Mouse (Mus musculus) adrenal gland (tissue): ENCODE measurements around the gene Mpp3.
"Not testable (repeated sequence)": the region's sequence is repeated elsewhere in the genome, so short reads cannot be mapped to it uniquely, and the experiment has no call there.

ENCODE experiments used
- intact Hi-C: fragments of 180-260 bp; cut with DNase I; formaldehyde crosslinking; loops from one replicate; pipeline ENCODE4 v1.15.1; 2025

Mpp3 gene

DNA sequence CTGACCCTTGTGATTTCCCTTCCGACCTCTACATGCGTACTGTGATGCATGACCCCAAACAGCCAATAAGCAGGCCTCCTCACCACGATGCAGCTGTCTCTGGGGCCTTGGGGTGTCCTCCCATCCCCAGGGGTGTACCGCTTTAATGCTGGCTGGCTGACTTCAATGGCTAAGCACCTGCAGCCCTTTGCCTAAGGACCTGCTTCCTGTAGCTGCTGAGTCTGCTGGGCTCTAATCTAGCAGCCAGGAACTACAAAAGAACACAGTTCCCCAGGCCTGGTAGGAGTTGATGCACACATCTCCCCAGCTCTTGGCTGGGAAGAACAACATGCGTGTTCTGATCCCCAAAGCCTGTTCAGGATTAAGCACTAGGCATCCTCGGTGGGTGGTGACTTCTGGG lies 12.8 kb downstream of the Mpp3 start:
- intact Hi-C loops: no loop called here

DNA sequence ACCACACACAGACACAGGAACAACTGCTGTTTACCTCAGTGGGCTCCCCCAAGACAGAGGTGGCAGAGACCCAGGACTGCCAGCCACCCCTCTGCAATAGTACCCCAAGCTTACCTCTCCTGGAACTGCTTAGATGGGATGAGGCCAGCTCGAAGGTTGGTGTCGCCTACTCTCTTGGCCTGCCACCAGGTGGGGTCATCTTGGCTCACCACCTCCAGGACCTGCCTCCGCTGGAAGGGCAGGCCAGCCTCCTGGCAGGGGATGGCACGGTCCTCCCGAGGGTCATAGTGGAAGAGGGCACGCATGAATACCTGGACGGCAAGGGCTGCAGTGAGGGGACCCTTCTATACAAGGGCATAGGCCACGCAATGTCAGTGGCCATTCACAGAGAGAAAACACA lies 15.1 kb downstream of the Mpp3 start:
- intact Hi-C loops: no loop called here

DNA sequence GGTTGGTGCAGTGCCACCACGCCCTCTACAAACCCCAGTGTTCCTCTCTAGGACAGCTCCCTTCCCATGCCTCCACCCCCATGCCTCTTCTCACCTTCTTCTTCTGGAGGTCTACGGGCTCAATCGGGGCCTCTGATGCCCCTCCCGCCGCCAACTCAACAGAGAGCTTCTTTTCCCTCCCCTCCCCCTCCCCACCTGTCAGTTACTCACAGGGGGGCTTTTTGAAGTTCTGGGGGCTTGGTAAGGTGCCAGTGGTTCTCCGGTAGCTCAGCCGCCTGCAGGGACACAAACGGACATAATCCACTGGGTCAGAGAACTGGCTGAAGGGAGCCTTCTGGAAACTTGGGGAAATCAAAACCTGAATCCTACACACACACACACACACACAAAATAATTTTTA lies 16.8 kb downstream of the Mpp3 start:
- intact Hi-C loops: no loop called here

DNA sequence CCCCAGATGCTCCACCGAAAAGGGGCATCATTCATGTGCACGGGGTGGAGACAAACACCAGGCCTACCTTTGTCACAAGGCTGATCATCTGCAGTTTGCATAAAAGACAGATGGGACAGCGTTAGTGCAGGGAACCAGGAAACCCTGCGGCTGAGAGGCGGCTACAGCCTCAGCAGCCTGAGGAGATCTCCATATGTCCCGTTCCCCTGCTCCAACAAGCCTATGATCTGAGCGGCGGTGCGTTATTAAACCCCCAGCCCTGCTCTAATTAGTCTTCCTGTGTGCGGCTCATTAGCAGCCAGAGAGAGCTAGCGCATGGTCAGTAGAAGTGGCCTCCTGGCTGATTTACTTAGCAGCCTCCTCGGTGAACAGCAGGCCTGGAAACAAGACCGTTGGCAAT lies 18.1 kb downstream of the Mpp3 start:
- intact Hi-C loops: no loop called here

DNA sequence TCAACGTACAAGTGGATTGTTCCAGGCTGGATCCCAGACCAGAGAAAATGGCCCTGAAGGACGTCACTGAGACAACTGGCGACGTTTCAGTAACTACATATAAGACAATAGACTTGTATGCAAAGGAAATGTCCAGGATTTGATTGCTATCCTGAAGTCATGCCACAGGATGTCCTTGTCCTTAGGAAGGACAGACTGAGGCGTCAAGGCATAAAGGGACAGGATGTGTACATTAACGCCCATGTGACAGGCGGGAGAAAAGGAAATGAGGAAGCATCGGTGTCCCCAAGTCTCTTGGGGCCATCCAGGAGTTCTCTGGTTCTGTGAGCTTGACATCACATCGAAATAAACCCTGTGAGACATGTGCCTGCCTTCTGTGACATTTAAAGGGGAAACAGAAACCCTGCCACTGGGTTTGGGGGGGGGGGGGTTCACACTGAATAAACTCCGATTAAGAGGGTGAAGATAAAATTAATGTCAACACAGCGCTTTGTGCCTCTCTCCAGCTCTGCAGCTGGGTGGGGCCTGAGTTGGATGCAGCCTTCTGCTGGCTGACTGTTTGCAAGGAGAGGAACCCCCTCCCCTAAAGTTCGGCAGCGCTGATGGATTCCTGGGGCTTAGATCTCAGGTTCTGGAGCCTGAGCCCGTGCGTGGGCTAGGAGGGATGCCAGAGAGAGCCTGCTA lies 19.2 kb downstream of the Mpp3 start:
- intact Hi-C loops: no loop called here

DNA sequence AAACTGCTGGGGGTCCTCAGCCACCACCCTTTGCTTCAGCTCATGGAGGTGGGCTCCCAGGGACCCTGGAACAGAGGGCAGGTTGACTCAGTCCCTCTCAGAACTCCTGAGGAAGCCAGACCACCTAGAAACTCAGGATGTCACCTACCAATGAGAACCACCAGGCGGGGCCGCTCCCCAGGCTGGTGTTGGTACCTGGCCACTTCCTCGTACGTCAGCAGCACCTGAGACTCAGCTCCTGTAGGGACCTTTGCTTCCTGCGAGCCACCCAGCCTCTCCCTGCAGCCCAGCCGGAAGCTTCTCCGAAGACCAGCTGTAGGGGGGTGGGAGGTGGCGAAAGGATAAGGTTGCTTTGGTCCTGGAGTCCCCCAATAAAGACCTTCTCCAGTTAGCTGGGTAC lies 19.9 kb downstream of the Mpp3 start:
- intact Hi-C loops: no loop called here

DNA sequence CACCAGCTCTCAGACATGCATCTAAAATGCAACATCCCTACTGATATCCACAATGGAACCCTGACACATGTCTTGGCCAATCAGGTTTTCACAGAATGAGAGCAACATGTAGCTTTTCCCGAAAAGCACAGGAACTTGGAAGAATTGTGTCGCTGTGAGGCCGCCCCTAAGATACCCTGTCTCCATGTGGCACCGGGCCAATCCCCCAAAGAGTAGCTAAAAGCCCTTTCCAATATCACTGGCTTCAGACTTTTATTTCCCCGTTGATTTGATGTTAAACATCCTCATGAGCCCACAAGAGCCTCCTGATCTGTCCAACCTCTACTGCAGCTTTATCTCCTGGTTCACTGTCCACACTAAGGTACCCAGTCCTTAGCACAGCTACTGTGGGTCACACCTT lies 21.6 kb downstream of the Mpp3 start:
- intact Hi-C loops: no loop called here

DNA sequence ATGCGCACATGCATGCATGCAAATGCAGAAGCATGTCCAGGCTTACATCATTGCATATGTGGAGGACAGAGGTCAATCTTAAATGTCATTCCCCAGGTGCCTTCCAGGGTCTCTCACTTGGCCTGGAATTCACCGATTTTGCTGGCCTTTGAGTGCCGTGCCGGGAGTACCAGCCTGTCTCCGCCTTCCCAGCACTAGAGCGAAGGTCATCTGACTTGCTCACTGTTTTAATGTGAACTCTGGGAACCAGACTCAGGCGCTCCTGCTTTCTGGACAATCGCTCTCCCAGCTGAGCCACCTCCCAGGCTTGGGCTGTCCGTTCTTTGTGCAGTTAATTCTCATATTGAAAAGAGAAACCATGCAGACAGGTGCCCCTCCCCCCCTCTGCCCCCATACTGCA lies 22.0 kb downstream of the Mpp3 start:
- intact Hi-C loops: no loop called here

DNA sequence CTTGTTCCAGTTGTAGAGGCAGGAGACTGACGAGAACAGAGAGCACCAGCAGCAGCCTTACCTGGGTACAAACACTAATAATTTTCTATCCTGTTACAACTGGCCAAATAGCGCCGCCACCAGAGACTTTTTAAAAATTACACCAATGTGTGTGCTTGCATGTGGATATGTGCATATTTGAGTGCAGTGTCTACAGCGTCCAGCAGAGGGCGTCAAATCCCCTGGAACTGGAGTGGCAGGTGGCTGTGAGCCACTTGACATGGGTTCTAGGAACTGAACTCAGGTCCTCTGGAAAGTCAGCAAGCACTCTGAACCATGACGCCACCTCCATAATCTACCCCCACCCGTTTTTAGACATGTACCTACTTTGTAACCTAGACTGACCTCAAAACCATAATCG lies 24.0 kb downstream of the Mpp3 start:
- intact Hi-C loops: no loop called here

DNA sequence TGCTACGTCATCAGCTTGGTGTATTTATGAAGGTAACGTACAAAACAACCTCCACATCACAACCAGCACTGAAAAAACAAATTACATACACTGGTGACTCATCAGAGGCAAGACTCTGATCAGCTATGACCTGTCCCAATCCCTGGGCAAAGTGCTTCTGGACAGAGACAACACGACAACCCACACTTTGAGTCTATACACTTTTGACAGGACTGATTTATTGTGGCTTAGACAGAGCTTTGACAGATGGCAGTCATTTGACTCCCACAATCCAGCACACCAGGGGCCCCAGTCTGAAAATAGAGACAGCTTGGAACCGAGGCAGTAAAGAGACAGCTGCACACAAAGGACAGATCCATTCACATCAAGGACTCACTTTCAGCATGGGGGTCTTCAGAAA lies 28.8 kb downstream of the Mpp3 start:
- intact Hi-C loops: loop anchor here (10.0 kb wide), 1 partner anchor 125 kb away; no protein-coding TSS in a partner anchor

DNA sequence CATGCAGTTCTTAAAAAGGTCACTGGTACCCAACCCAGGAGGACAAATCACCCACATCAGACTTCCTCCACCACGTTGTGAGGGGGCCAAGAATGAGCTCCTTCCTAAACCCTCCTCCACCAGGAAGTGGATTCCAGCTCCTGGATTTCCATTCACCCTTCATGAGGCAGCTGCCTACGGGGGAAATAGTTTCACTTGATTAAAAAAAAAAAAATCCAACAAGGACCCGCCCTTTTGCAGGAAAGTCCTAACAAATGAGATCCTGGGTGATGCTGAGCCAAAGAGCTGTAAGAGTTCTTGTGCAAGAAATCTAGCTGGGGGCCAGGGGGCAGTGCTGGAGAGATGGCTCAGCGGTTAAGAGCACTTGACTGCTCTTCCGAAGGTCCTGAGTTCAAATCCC lies 30.0 kb downstream of the Mpp3 start:
- intact Hi-C loops: loop anchor here (10.0 kb wide), 1 partner anchor 127 kb away; no protein-coding TSS in a partner anchor

DNA sequence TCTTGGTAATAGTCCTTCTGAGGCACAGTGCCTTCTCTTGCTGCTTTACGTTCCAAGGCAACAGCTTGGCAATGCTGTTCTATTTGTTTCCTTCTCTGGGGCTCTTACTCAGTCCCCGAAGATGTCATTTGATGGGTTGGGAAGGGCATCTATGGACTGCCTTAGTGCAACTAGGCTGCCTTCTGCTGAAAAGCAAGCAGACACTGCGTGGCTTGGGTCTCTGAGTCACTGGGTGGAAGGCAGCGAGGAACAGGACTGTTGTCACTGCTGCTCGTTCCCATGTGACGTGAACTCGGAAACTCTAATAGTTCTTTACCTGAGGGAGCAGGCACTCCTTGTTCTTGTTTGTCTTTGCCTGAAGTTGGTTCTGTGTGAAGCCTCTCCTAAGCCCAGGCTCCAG lies 32.3 kb downstream of the Mpp3 start:
- intact Hi-C loops: loop anchor here (10.0 kb wide), 1 partner anchor 129 kb away; no protein-coding TSS in a partner anchor

DNA sequence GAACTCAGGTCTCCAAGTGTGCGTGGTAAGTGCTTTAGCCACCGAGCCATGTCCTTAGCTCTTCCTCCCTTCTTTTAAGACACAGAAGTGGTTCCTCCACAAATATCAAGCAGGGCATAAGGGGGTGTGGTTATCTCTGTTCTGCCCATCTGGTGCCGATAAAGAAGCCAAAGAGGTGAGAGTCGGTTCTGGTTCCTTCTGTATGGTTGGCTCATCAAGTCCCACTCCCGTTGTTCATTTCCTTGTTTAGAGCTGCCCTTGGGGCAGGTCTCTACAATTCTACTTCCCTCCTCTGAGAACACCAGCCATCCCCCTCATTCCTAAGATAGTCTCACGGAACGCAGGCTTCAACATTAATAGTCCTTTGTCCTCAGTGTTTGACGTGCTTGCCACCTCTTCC lies 34.2 kb downstream of the Mpp3 start:
- intact Hi-C loops: loop anchor here (10.0 kb wide), 1 partner anchor 131 kb away; no protein-coding TSS in a partner anchor

DNA sequence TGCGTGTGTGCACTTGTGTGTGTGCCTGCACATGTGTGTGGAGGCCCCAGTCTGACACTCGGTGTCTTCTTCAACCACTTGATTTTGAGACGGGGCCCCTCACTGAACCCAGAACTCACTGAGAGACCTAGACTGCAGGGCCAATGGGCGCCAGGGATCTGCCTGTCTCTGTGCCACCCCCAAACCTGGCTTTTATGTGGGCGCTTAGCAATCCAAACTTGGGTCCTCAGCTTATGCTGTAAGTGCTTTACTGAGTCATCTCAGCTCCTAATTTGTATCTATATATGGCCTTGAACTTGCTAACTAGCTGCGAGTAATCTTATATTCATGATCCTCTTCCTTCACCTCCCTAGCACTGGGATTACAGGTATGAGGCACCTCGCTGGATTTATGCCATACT lies 35.9 kb downstream of the Mpp3 start:
- intact Hi-C loops: loop anchor here (10.0 kb wide), 1 partner anchor 132 kb away; no protein-coding TSS in a partner anchor

DNA sequence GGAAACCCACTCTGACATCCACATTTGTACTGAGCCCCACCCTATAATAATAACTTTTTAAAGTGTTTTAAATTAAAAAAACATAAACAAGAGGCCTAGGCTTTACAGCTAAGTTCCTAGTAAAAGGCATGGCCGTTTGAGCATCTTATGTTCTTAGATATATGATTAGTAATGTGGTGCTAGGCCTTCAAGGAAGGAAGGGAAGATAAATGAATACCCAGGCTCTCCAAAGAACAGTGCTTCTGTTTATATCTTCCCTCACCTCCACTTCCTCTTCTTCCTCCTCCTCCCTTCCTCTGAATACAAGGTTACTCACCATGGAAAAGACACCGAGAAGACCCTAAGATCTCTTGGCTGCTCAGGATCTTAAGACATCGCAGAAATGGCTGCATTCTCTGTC lies 36.4 kb downstream of the Mpp3 start:
- intact Hi-C loops: loop anchor here (10.0 kb wide), 1 partner anchor 133 kb away; no protein-coding TSS in a partner anchor

DNA sequence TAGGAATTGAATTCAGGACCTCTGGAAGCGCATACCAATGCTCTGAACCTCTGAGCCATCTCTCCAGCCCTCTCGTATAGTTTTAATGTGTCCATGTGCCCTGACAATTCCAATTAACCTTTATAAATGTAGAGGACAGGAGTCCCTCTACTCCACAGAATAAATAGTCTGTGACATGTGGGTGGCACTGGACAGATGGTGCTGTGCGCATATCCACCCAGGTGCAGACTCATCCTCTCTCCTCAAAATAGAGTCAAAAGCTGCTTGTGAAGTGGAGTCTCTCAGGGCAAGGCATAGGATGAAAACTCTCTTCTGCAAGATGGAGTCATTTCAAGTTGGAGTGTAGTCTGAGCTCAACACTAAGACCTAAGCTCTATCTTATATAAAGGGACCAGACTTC lies 38.0 kb downstream of the Mpp3 start:
- intact Hi-C loops: loop anchor here (10.0 kb wide), 1 partner anchor 135 kb away; no protein-coding TSS in a partner anchor

DNA sequence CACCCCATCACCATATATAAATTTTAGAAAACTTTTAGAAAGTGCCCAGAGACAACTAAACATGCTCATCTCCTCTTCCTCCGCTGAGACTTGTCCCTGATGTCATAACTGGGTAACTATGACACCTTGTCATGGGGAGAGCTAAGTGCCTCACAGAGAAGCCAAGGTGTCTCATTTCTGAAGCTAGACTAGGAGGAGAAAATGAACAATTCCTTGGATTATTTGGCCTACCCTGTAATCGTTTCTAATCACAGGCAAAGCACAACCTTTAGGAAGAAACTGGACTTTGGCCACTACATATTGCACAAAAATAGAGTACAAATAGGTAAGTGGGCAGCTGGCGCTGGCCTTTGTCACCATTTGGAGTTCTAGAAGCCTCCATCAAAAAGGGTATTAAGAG lies 41.3 kb downstream of the Mpp3 start, which contains the start of gene Dusp3:
TSS of gene Dusp3 (minus strand) at position 101 of the 400 bp plus-strand sequence.
- intact Hi-C loops: loop anchor here (1.0 kb wide), 1 partner anchor 52 kb away; no protein-coding TSS in a partner anchor

DNA sequence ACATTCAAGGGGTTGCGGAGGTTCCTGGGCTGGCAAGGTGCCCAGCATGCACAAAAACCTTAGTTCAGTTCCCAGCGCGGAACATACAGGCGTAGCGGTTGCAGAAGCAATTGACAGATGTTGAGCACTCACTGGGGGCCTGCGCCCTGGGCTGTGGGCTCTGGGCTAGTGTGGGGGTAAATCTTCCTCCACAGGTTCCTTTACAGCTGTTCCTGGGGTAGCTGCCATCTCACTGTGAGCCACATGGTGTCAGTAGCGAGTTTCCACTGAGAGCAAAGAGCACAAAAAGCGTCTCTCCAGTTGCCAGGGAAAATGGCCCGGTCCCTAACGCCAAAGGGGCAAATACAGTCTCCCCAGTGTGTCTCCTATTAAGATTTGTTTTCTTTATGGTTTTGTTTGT lies 42.3 kb downstream of the Mpp3 start:
- intact Hi-C loops: loop anchor here (1.0 kb wide), 1 partner anchor 53 kb away; no protein-coding TSS in a partner anchor

DNA sequence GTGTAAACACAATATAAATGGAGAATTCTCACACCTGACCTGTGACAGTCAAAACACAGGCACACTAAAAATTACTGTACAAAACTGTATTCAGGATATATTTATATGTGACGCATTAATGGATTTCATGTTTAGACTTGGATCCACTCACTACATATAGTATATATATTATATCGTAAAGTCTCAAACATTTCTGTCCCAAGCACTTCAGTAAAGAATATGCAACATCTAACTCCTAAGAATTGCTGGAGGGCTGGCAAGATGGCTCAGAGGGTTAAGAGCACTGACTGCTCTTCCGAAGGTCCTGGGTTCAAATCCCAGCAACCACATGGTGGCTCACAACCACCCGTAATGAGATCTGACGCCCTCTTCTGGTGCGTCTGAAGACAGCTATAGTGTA lies 42.8 kb downstream of the Mpp3 start:
- intact Hi-C loops: not testable (repeated sequence)

DNA sequence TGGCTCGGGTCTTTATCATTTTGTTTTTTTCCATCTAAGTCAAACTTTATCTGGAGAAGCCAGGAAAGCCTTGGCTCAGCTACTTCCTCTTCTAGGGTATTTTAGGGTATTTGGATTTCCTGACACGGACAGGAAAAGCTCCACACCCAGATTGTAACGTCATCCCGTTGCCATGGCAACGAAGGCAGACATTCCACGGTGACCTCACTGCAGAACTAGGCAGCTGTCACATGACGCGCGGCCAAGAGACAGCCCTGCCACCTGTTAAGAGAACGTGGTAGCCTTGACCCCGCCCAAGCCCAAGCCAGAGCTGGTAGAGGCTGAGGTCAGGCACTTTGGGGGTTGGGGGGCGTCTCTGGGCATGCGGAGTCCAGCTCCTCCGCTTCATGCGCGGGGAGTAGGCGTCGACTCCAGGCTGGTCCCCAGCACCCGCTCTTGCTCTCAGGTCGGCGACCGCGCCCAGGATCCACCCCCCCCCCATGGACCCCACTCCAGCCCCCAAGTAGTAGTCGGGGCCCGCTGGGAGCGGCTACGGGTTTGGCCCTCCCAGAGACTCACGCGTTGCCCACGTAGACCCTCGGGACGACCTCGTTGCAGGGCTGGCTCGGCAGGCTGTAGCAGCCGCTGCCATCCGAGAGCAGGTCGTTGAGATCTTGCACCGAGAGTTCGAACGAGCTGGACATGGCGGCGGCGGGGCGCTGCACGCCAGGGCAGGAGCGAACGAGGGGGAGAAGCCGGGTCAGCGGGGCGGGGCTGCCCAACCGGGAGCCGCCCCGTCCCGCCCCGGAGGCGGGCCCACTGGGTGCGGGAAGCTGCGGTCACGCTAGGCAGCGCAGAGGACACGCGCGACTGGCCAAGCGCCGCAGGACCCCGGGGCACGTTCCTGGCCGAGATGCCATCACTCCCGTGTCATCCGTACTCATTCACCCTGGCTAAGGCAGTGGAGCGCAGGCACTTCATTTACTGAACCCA lies 43.9 kb downstream of the Mpp3 start, which contains the start of gene Cfap97d1:
TSS of gene Cfap97d1 (plus strand) at position 226 of the 972 bp plus-strand sequence.
- intact Hi-C loops: no loop called here

DNA sequence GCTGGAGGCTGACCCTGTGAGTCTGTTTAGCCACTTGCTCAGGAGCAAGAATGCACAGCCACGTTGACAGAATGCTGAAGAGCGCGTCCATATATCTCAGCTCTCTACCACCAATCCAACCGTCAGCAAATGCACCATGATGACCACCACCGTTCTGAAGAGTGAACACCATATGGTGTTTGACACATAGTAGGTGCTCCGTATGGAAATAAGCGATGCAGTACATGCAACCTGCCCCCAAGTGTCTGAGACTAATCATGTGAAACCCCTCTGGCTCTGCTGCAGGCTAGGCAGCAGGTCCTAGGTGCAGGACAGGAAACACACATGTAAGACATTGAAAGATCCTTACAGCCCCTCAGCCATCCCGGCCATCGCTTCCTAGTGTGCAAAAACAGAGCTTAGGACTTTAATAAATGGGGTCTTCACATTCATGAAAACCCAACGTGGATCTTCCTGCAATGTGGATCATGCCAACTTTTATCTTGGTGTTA lies 44.8 kb downstream of the Mpp3 start:
- intact Hi-C loops: no loop called here

DNA sequence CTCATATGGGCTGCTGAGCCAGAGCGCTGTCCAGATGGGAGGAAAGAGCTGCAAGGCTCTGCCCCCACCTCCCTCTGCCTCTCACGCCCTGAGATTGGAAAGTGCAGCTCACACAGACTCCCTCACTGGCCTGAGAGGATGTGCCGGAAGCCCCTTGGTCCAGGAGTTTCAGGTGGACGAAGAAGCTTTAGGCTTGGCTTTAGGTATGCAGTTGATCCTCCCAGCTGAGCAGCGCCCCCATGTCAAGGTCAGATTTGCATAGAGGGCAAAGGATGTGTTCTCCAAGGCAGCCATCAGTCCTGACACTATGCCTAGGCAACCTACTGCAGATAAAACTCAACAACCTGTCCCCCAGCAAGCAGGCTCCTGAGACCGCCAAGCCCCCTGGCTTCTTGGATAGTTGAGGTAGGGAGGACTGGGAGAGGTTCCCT lies 45.3 kb downstream of the Mpp3 start:
- intact Hi-C loops: no loop called here
